Mouse (Mus musculus): ENCODE measurements at regions not wholly inside any gene's neighbourhood (a gene's known extent, or its start where the extent isn't known, plus 50 kb on each side); places are given as distances from the start of the nearest gene placed in this dataset.
"Not testable (repeated sequence)": the region's sequence is repeated elsewhere in the genome, so short reads cannot be mapped to it uniquely, and the experiment has no call there.

- H3K36me3 ChIP-seq (ENCODE audit: control insufficient read depth, insufficient read depth, low read length, poor library complexity, severe bottlenecking); DNase-seq (ENCODE audit: low read depth, low spot score); H3K27me3 ChIP-seq (ENCODE audit: control insufficient read depth, insufficient read depth, low read length, poor library complexity, severe bottlenecking): not testable (repeated sequence)
Measured at GRCm38 (mm10) chr12:114493500-114494031, 949.9 kb downstream of the Adam6a start.

- peak; percentile 45 for DNase-seq (ENCODE audit: low read depth, low spot score)
- no peaks in the 10 kb centered on the region for H3K36me3 ChIP-seq (ENCODE audit: control insufficient read depth, insufficient read depth, low read length, poor library complexity, severe bottlenecking)
- H3K27me3 ChIP-seq (ENCODE audit: control insufficient read depth, insufficient read depth, low read length, poor library complexity, severe bottlenecking), result no peaks in the 10 kb centered on the region
Measured at GRCm38 (mm10) chr12:114495741-114496140, 952.0 kb downstream of the Adam6a start.

GRCm38 (mm10) chr12:114513143-114513542 is 969.4 kb downstream of the Adam6a start:
- no peak for DNase-seq (ENCODE audit: low read depth, low spot score)

GRCm38 (mm10) chr12:114542094-114542493 is 998.4 kb downstream of the Adam6a start:
- not testable (repeated sequence) for H3K27me3 ChIP-seq (ENCODE audit: control insufficient read depth, insufficient read depth, low read length, poor library complexity, severe bottlenecking); H3K36me3 ChIP-seq (ENCODE audit: control insufficient read depth, insufficient read depth, low read length, poor library complexity, severe bottlenecking)
- DNase-seq (ENCODE audit: low read depth, low spot score), result peak; percentile 19

More at GRCm38 (mm10) chr12:114513143-114513542, 969.4 kb downstream of the Adam6a start:
- Histone ChIP-seq H3K27me3 (ENCODE audit: control insufficient read depth, insufficient read depth, low read length, poor library complexity, severe bottlenecking) (no peaks in the 10 kb centered on the region), H3K36me3 (ENCODE audit: control insufficient read depth, insufficient read depth, low read length, poor library complexity, severe bottlenecking) (no peaks in the 10 kb centered on the region)

- not testable (repeated sequence) for H3K36me3 ChIP-seq (ENCODE audit: control insufficient read depth, insufficient read depth, low read length, poor library complexity, severe bottlenecking); H3K27me3 ChIP-seq (ENCODE audit: control insufficient read depth, insufficient read depth, low read length, poor library complexity, severe bottlenecking)
- DNase-seq (ENCODE audit: low read depth, low spot score), result peak; percentile 39
Measured at GRCm38 (mm10) chr12:114544931-114545330, 1001.2 kb downstream of the Adam6a start.

- no peaks in the 10 kb centered on the region for H3K36me3 ChIP-seq (ENCODE audit: control insufficient read depth, insufficient read depth, low read length, poor library complexity, severe bottlenecking)
- H3K27me3 ChIP-seq (ENCODE audit: control insufficient read depth, insufficient read depth, low read length, poor library complexity, severe bottlenecking), result no peaks in the 10 kb centered on the region
- DNase-seq (ENCODE audit: low read depth, low spot score), result peak; percentile 33
Measured at GRCm38 (mm10) chr12:114562440-114562839, 1018.7 kb downstream of the Adam6a start.

- Histone ChIP-seq H3K27me3 (ENCODE audit: control insufficient read depth, insufficient read depth, low read length, poor library complexity, severe bottlenecking) (no peaks in the 10 kb centered on the region), H3K36me3 (ENCODE audit: control insufficient read depth, insufficient read depth, low read length, poor library complexity, severe bottlenecking) (no peaks in the 10 kb centered on the region)
- peak; percentile 2 for DNase-seq (ENCODE audit: low read depth, low spot score)
Measured at GRCm38 (mm10) chr12:114562978-114563377, 1019.3 kb downstream of the Adam6a start.

GRCm38 (mm10) chr12:114563683-114564082 is 1020.0 kb downstream of the Adam6a start:
- DNase-seq (ENCODE audit: low read depth, low spot score), result peak; percentile 3
- no peaks in the 10 kb centered on the region for H3K36me3 ChIP-seq (ENCODE audit: control insufficient read depth, insufficient read depth, low read length, poor library complexity, severe bottlenecking)
- no peaks in the 10 kb centered on the region for H3K27me3 ChIP-seq (ENCODE audit: control insufficient read depth, insufficient read depth, low read length, poor library complexity, severe bottlenecking)

- no peaks in the 10 kb centered on the region for H3K27me3 ChIP-seq (ENCODE audit: control insufficient read depth, insufficient read depth, low read length, poor library complexity, severe bottlenecking)
- H3K36me3 ChIP-seq (ENCODE audit: control insufficient read depth, insufficient read depth, low read length, poor library complexity, severe bottlenecking), result no peaks in the 10 kb centered on the region
Measured at GRCm38 (mm10) chr12:114564329-114564728, 1020.6 kb downstream of the Adam6a start.

GRCm38 (mm10) chr12:114583371-114583770 is 1039.7 kb downstream of the Adam6a start:
- no peak for DNase-seq (ENCODE audit: low read depth, low spot score)
- Histone ChIP-seq H3K27me3 (ENCODE audit: control insufficient read depth, insufficient read depth, low read length, poor library complexity, severe bottlenecking) (no peaks in the 10 kb centered on the region), H3K36me3 (ENCODE audit: control insufficient read depth, insufficient read depth, low read length, poor library complexity, severe bottlenecking) (no peaks in the 10 kb centered on the region)

More at GRCm38 (mm10) chr12:114564329-114564728, 1020.6 kb downstream of the Adam6a start:
- no peak for DNase-seq (ENCODE audit: low read depth, low spot score)

- H3K36me3 ChIP-seq (ENCODE audit: control insufficient read depth, insufficient read depth, low read length, poor library complexity, severe bottlenecking), result no peaks in the 10 kb centered on the region
- DNase-seq (ENCODE audit: low read depth, low spot score), result peak; percentile 75
- no peaks in the 10 kb centered on the region for H3K27me3 ChIP-seq (ENCODE audit: control insufficient read depth, insufficient read depth, low read length, poor library complexity, severe bottlenecking)
Measured at GRCm38 (mm10) chr12:114587227-114587626, 1043.5 kb downstream of the Adam6a start.

- DNase-seq (ENCODE audit: low read depth, low spot score), result no peak
- Histone ChIP-seq H3K36me3 (ENCODE audit: control insufficient read depth, insufficient read depth, low read length, poor library complexity, severe bottlenecking) (no peaks in the 10 kb centered on the region), H3K27me3 (ENCODE audit: control insufficient read depth, insufficient read depth, low read length, poor library complexity, severe bottlenecking) (no peaks in the 10 kb centered on the region)
Measured at GRCm38 (mm10) chr12:114597672-114598071, 1054.0 kb downstream of the Adam6a start.

- DNase-seq (ENCODE audit: low read depth, low spot score), result peak; percentile 5
- H3K27me3 ChIP-seq (ENCODE audit: control insufficient read depth, insufficient read depth, low read length, poor library complexity, severe bottlenecking), result no peaks in the 10 kb centered on the region
- H3K36me3 ChIP-seq (ENCODE audit: control insufficient read depth, insufficient read depth, low read length, poor library complexity, severe bottlenecking), result no peaks in the 10 kb centered on the region
Measured at GRCm38 (mm10) chr12:114609171-114609570, 1065.5 kb downstream of the Adam6a start.

GRCm38 (mm10) chr12:114612108-114612507 is 1068.4 kb downstream of the Adam6a start:
- no peaks in the 10 kb centered on the region for H3K36me3 ChIP-seq (ENCODE audit: control insufficient read depth, insufficient read depth, low read length, poor library complexity, severe bottlenecking)
- H3K27me3 ChIP-seq (ENCODE audit: control insufficient read depth, insufficient read depth, low read length, poor library complexity, severe bottlenecking), result no peaks in the 10 kb centered on the region
- no peak for DNase-seq (ENCODE audit: low read depth, low spot score)

- Histone ChIP-seq H3K27me3 (ENCODE audit: control insufficient read depth, insufficient read depth, low read length, poor library complexity, severe bottlenecking) (no peaks in the 10 kb centered on the region), H3K36me3 (ENCODE audit: control insufficient read depth, insufficient read depth, low read length, poor library complexity, severe bottlenecking) (no peaks in the 10 kb centered on the region)
- peak; percentile 54 for DNase-seq (ENCODE audit: low read depth, low spot score)
Measured at GRCm38 (mm10) chr12:114615179-114615578, 1071.5 kb downstream of the Adam6a start.

GRCm38 (mm10) chr12:114615712-114616111 is 1072.0 kb downstream of the Adam6a start:
- H3K36me3 ChIP-seq (ENCODE audit: control insufficient read depth, insufficient read depth, low read length, poor library complexity, severe bottlenecking), result no peaks in the 10 kb centered on the region
- no peak for DNase-seq (ENCODE audit: low read depth, low spot score)

More at GRCm38 (mm10) chr12:114615712-114616111, 1072.0 kb downstream of the Adam6a start:
- H3K27me3 ChIP-seq (ENCODE audit: control insufficient read depth, insufficient read depth, low read length, poor library complexity, severe bottlenecking), result no peaks in the 10 kb centered on the region

Measured in splenic B cell, adult 2 months (primary cell).